Mouse (Mus musculus) stomach, embryonic 15.5 days (tissue): ENCODE measurements around the gene Gm10135. TPM values are rescaled to one million over a fixed set of nuclear protein-coding genes. Genes with fewer than 3 reads are reported as not detected.

Experiments
- ATAC-seq: fragments of 200-750 bp; cut with Nextera tagmentation; 2 replicates; pipeline ENCODE4 v1.8.0; 2017; ENCODE audit warnings: low read depth, moderate number of reproducible peaks, moderate TSS enrichment; ENCODE audit not compliant: insufficient read depth, low FRiP score
- H3K27ac ChIP-seq: fragments of 300-500 bp; sonication (generic); 2 replicates; pipeline ENCODE4 v1.5.1; 2015; ENCODE audit warnings: mild to moderate bottlenecking, inconsistent platforms
- H3K27me3 ChIP-seq: fragments of 300-500 bp; sonication (generic); replicated peaks from 2 replicates; pipeline ENCODE4 v1.6.1; 2015; ENCODE audit warnings: inconsistent platforms
- H3K36me3 ChIP-seq: fragments of 300-500 bp; sonication (generic); 2 replicates; pipeline ENCODE4 v1.6.1; 2015; ENCODE audit warnings: inconsistent platforms
- H3K4me1 ChIP-seq: fragments of 300-500 bp; sonication (generic); 2 replicates; pipeline ENCODE4 v1.6.1; 2015; ENCODE audit warnings: inconsistent platforms
- H3K4me2 ChIP-seq: fragments of 300-500 bp; sonication (generic); 2 replicates; pipeline ENCODE4 v1.6.1; 2015; ENCODE audit warnings: mild to moderate bottlenecking, inconsistent platforms
- H3K4me3 ChIP-seq: fragments of 300-500 bp; sonication (generic); replicated peaks from 2 replicates; pipeline ENCODE4 v1.5.1; 2015; ENCODE audit warnings: inconsistent platforms
- H3K9ac ChIP-seq: fragments of 300-500 bp; sonication (generic); 2 replicates; pipeline ENCODE4 v1.6.1; 2015; ENCODE audit warnings: inconsistent platforms
- H3K9me3 ChIP-seq: fragments of 300-500 bp; sonication (generic); 2 replicates; pipeline ENCODE4 v1.6.1; 2016; ENCODE audit warnings: inconsistent platforms
- WGBS: fragments of 180-500 bp; shearing (Covaris S2); methylation state at CpG from one replicate; pipeline ENCODE4 v1.1.7; 2015; 5-methylcytosine and 5-hydroxymethylcytosine counted together
- polyA plus RNA-seq: library from polyadenylated mRNA; unstranded; fragments of >200 nt; fragmentation: Nextera tagmentation; extraction: Ambion mirVana; gene quantifications from 2 replicates; pipeline ENCODE4 v1.2.1, GENCODE M21; 2015

The Gm10135 gene
- polyA plus RNA-seq, 1 experiment from 2014 or later: not detected

DNA sequence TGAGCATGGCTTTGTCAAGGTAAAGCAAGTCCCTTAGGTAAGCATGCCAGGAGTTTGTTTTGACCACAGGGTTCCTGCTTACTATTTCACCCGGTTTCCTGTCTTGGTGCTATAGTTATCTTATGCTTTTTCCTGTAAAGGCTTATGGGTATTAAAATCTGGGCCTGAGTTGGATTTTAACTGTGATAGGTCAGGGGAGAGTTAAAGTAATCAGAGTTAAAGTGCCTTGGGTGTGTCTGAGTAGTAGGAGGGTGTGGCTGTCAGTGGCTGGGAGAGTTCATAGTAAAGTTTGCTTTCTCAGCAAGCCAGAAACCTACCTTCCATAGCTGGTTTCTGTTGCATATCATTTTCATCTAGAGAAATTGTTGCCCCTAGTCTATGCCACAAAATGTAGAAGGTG is 57.7 kb downstream of the Gm10135 start:
- no peak for ATAC-seq
- Histone ChIP-seq H3K4me1 (peaks cover 16% of the 10 kb centered on the region), H3K27me3 (no peaks in the 10 kb centered on the region), H3K27ac (peak overlapping the region; percentile 62; the same call in 1 of the 2 replicates), H3K4me2 (peak overlapping the region; percentile 61), H3K4me3 (peak overlapping the region; percentile 97; the same call in 1 of the 2 replicates), H3K36me3 (no peaks in the 10 kb centered on the region), H3K9me3 (no peaks in the 10 kb centered on the region), H3K9ac (no peak overlapping the region)
- 13% methylated on average over 1 of the region's 1 CpGs for WGBS

DNA sequence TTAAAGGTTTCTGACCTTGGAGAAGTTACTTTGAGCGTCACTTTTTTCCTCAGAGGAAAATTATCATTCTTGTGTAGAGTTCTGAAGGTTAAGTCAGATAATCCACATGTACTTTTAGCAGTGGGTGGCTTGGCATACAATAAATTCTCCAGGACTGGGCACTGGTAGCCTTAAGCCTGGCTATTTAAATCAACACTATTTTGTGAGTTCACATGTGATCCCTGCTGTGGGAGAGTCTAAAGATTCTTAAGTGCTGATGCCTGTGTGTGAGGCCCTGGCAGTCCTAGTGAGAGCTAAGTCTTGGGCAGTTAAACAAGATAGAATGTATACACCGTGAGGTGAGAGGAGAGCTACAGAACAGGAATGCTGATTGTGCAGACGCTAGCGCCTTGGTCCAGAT is 58.5 kb downstream of the Gm10135 start:
- 23% methylated on average over 4 of the region's 4 CpGs for WGBS
- no peaks in the 10 kb centered on the region for H3K9me3 ChIP-seq
- no peak for ATAC-seq
- no peaks in the 10 kb centered on the region for H3K27me3 ChIP-seq
- peaks cover 16% of the 10 kb centered on the region for H3K4me1 ChIP-seq
- H3K4me3 ChIP-seq: peak overlapping the region; percentile 97
- H3K4me2 ChIP-seq: peak overlapping the region; percentile 61
- H3K36me3 ChIP-seq: no peaks in the 10 kb centered on the region
- peak overlapping the region; percentile 99; the same call in 1 of the 2 replicates for H3K27ac ChIP-seq
- H3K9ac ChIP-seq: peak overlapping the region; percentile 99; the same call in 1 of the 2 replicates

Other genes with a start within 250 kb of the Gm10135 start
- 0.36 and 0.37 TPM in 2 replicates for gene Txk, start 221.9 kb downstream of the Gm10135 start, polyA plus RNA-seq
- 9.9 and 10.8 TPM in 2 replicates for gene Tec, start 106.2 kb downstream of the Gm10135 start, polyA plus RNA-seq
- 15.2 and 16.2 TPM in 2 replicates for gene Slain2, start 60.4 kb downstream of the Gm10135 start, polyA plus RNA-seq
- 8.6 and 10.6 TPM in 2 replicates for gene Slc10a4, start 32.2 kb upstream of the Gm10135 start, polyA plus RNA-seq